Mouse (Mus musculus): ENCODE results near the gene Chrnb4. TPM values are rescaled to one million over a fixed set of nuclear protein-coding genes. Genes with fewer than 3 reads are reported as not detected.
A peak's percentile ranks its signal among the peaks of the same experiment; 100 is the strongest.

Chrnb4 gene
- polyA plus RNA-seq, 1 experiment from 2014 or later = 0.68 TPM

DNA sequence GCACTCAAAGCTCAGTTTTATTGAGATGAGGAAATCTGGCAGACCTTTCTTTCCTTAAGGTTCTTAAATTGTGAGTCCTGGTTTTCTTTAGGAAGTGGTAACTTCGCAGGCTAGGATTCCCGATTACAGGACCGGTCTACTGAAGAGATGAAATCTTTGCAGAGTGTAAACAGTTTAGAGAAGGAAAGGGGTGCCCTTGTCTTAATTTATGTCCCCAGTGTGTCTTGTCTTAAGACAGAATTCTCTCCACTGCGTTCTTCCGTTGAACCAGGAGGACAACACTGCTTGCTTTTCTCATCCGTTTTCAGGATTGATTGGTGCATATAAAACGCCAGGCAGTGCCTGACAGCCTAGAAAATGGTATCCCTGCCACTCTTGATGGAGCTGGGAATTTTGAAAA, 66.2 kb downstream of the Chrnb4 start:
- Histone ChIP-seq H3K4me3 (ENCODE audit: control insufficient read depth in 1 of 2, insufficient read depth in 1 of 2, low read depth in 1 of 2, low read length in 2 of 2) (peak overlapping the region in 1 of 2 experiments; percentile 59; a peak in 2 of 4 replicates), H3K4me2 (ENCODE audit: low read length) (peak overlapping the region; percentile 98), H3K27ac (replicated peaks in 1 of 2; ENCODE audit: control insufficient read depth in 1 of 2, insufficient read depth in 1 of 2, low read depth in 2 of 2, low read length in 2 of 2) (no peak overlapping the region), H3K27me3 (ENCODE audit: control insufficient read depth, insufficient read depth, low read length) (peaks cover 48% of the 10 kb centered on the region), H3K4me1 (ENCODE audit: control insufficient read depth in 2 of 2, insufficient read depth in 2 of 2, low read length in 2 of 2) (peaks cover 2 to 11% of the 10 kb centered on the region in 2 experiments; a peak in 3 of 4 replicates), H3K9me3 (ENCODE audit: control insufficient read depth, low read length) (no peaks in the 10 kb centered on the region), H3K36me3 (ENCODE audit: control insufficient read depth, insufficient read depth, low read length) (no peaks in the 10 kb centered on the region), H3K9ac (ENCODE audit: low read length) (no peak overlapping the region)
- no peak for ATAC-seq (ENCODE audit: insufficient number of reproducible peaks, insufficient read depth, low FRiP score, low read depth)
- WGBS = 19% methylated on average over 7 of the region's 7 CpGs

DNA sequence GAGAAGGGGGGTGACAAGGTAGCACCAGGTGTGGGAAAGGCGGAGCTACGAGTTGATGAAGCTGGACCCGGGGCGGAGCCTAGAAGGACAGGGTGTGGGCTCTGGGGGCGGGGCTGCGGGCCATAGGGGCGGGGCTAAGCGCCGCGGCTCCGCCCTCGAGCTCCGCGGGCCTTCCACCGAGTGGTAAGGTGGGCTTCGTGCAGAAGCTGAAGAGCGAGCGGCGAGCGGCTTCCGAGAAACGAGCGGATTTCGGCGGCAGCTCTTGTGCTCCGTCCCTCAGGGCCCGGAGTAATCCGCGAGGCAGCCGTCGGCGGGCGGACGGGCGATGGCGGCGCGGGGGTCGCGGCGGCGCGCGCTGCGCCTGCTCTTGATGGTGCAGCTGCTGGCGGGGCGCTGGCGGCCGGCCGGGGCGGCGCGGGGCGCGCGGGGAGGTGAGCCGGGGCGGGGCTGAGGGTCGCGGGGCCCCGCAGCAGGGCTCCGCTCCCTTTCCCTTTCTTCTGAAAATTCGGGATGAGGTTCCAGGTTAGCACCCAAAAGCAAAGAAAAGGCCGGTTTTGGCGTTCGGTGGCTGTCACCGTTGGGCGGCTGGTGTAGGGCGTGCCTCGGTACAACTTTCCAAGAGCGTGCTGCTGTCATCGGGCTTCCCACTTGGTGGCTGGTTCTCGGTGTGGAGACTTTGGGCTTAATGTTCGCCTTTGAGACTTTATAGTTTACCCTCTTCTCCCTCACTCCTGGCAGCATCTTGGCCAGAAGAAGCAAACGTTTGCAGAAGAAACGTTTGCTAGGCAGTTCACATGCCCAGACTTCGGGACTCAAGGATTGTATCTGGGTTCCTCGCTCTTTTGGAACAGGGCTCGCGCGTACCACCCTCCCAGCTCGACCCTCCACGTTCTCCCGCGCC, 67.0 kb downstream of the Chrnb4 start:
- H3K9me3 ChIP-seq (ENCODE audit: control insufficient read depth, low read length) = no peaks in the 10 kb centered on the region
- H3K27ac ChIP-seq (replicated peaks in 1 of 2; ENCODE audit: control insufficient read depth in 1 of 2, insufficient read depth in 1 of 2, low read depth in 2 of 2, low read length in 2 of 2) = no peak overlapping the region
- H3K4me2 ChIP-seq (ENCODE audit: low read length) = peak overlapping the region; percentile 98
- H3K9ac ChIP-seq (ENCODE audit: low read length) = peak overlapping the region; percentile 68
- H3K36me3 ChIP-seq (ENCODE audit: control insufficient read depth, insufficient read depth, low read length) = no peaks in the 10 kb centered on the region
- ATAC-seq (ENCODE audit: insufficient number of reproducible peaks, insufficient read depth, low FRiP score, low read depth) = peak; percentile 59
- under 1% methylated on average over 79 of the region's 85 CpGs for WGBS
- H3K4me3 ChIP-seq (ENCODE audit: control insufficient read depth in 1 of 2, insufficient read depth in 1 of 2, low read depth in 1 of 2, low read length in 2 of 2) = peak overlapping the region; percentile 59 to 64
- peaks cover 48% of the 10 kb centered on the region for H3K27me3 ChIP-seq (ENCODE audit: control insufficient read depth, insufficient read depth, low read length)
- peaks cover 2 to 11% of the 10 kb centered on the region in 2 experiments; a peak in 3 of 4 replicates for H3K4me1 ChIP-seq (ENCODE audit: control insufficient read depth in 2 of 2, insufficient read depth in 2 of 2, low read length in 2 of 2)

DNA sequence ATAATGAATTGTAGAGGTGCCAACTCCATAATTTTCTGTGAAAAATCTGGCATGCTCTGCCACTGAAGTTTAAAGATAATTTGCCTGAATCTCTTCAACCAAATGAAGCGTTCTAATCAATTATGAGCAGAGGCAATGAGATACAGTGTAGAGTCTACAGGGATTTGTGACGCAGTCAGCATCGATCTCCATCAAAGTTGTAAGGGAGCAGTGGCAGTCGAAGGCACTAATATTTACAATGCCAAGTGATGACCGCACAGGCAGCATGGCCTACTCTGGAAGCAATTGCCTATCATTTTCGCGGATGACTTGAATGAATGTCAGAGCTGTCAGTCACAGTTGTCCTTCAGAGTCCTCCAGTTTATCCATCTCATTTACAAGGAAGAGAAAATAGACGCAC, 67.9 kb downstream of the Chrnb4 start, which contains the start of gene Chrna5:
Gene Chrna5 (plus strand): TSS at position 207 of the 400 bp plus-strand sequence.
- ATAC-seq (ENCODE audit: insufficient number of reproducible peaks, insufficient read depth, low FRiP score, low read depth) = no peak
- Histone ChIP-seq H3K27me3 (ENCODE audit: control insufficient read depth, insufficient read depth, low read length) (peaks cover 48% of the 10 kb centered on the region), H3K27ac (replicated peaks in 1 of 2; ENCODE audit: control insufficient read depth in 1 of 2, insufficient read depth in 1 of 2, low read depth in 2 of 2, low read length in 2 of 2) (no peak within 1 kb of the TSS), H3K4me2 (ENCODE audit: low read length) (peak within 1 kb of the TSS; percentile 98), H3K9me3 (ENCODE audit: control insufficient read depth, low read length) (no peaks in the 10 kb centered on the region), H3K36me3 (ENCODE audit: control insufficient read depth, insufficient read depth, low read length) (no peaks in the 10 kb centered on the region), H3K4me3 (ENCODE audit: control insufficient read depth in 1 of 2, insufficient read depth in 1 of 2, low read depth in 1 of 2, low read length in 2 of 2) (peak within 1 kb of the TSS; percentile 59 to 64), H3K9ac (ENCODE audit: low read length) (peak within 1 kb of the TSS; percentile 68), H3K4me1 (ENCODE audit: control insufficient read depth in 2 of 2, insufficient read depth in 2 of 2, low read length in 2 of 2) (peaks cover 2 to 11% of the 10 kb centered on the region in 2 experiments; a peak in 3 of 4 replicates)
- WGBS = 68% methylated on average over 8 of the region's 8 CpGs

Other genes starting within 250 kb of the Chrnb4 start
- 28.4 and 31.0 TPM in 2 replicates for gene Ireb2, start 185.0 kb downstream of the Chrnb4 start, polyA plus RNA-seq (2014; fragmentation: Nextera tagmentation; extraction: Ambion mirVana)
- gene Hykk, start 131.5 kb downstream of the Chrnb4 start, polyA plus RNA-seq (2014; fragmentation: Nextera tagmentation; extraction: Ambion mirVana) = 2.8 and 3.1 TPM in 2 replicates
- gene Psma4, start 98.0 kb downstream of the Chrnb4 start, polyA plus RNA-seq (2014; fragmentation: Nextera tagmentation; extraction: Ambion mirVana) = 224 and 239 TPM in 2 replicates
- gene AY074887, start 97.8 kb downstream of the Chrnb4 start, polyA plus RNA-seq (2014; fragmentation: Nextera tagmentation; extraction: Ambion mirVana) = 1.2 and 1.3 TPM in 2 replicates
- gene Chrna5, start 67.9 kb downstream of the Chrnb4 start, polyA plus RNA-seq (2014; fragmentation: Nextera tagmentation; extraction: Ambion mirVana) = 0.16 and 0.27 TPM in 2 replicates
- 0.05 and 0.66 TPM in 2 replicates for gene Chrna3, start 22.2 kb downstream of the Chrnb4 start, polyA plus RNA-seq (2014; fragmentation: Nextera tagmentation; extraction: Ambion mirVana)
- gene Ube2q2, start 100.1 kb upstream of the Chrnb4 start, polyA plus RNA-seq (2014; fragmentation: Nextera tagmentation; extraction: Ambion mirVana) = 33.5 and 36.3 TPM in 2 replicates
- gene Fbxo22, start 160.1 kb upstream of the Chrnb4 start, polyA plus RNA-seq (2014; fragmentation: Nextera tagmentation; extraction: Ambion mirVana) = 59.2 and 62.4 TPM in 2 replicates